In the genomic region with DNA sequence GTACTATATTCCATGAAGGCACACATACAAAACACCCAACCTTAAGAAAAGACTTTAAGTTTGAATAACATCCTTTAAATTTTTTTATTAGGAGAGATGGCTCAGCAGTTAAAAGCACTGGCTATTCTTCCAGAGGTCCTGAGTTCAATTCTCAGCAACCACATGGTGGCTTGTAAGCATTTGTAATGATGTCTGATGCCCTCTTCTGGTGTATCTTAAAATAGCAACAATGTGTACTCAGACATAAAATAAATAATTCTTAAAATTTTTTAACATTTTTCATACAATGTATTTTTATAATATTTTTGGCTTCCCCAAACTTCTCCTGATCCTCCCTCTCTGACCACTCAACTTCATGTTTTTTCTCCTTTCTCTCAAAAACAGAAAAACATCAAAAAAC, we compare ENCODE assay signal across 21 mouse cellular contexts. TPM values are rescaled to one million over a fixed set of nuclear protein-coding genes. Genes with fewer than 3 reads are reported as not detected.
DNase-seq lines count a peak whose midpoint lies in the region; ATAC-seq and TF ChIP-seq lines count a peak whose summit lies in the region.
"Had no signal": no experiment of that assay in that cellular context is flagged by ENCODE, and none has a peak within 500 bp of the region (broad histone marks: within the 10 kb centered on the region; RNA-seq: fewer than 3 reads in every experiment).

No protein-coding gene starts in this region.

- intact Hi-C loops in left cerebral cortex, adult 2 months (cut with DNase I), result no loop called here
- intact Hi-C loops in left cerebral cortex, postnatal 36 days (cut with DNase I), result no loop called here

- no peaks in the 10 kb centered on the region for H3K36me3 ChIP-seq in CH12.LX (replicated peaks in 1 of 2; ENCODE audit: control insufficient read depth in 1 of 2, insufficient read depth in 1 of 2, low read length in 1 of 2)
- no peaks in the 10 kb centered on the region for H3K36me3 ChIP-seq in heart, embryonic 10.5 days
- H3K36me3 ChIP-seq: forebrain, embryonic 15.5 days; hindbrain, embryonic 13.5 days; limb, embryonic 15.5 days; neural tube, embryonic 13.5 days had no signal

- DNase-seq in CD4-positive, CD25-positive, alpha-beta regulatory T cell, adult 2 months (ENCODE audit: low read depth, low spot score), result peak; percentile 7
- no peak for DNase-seq in left cerebral cortex, adult 2 months (ENCODE audit: extremely low spot score in 1 of 2, low spot score in 2 of 2)
- no peak for DNase-seq in left cerebral cortex, postnatal 36 days (ENCODE audit: low spot score in 2 of 2)
- DNase-seq in CH12.LX (ENCODE audit: extremely low read depth), result no peak
- DNase-seq in c-Kit-positive CD71-positive TER-119-negative erythroid progenitor cells, embryonic 14.5 days (ENCODE audit: low read depth), result peak; percentile 9
- DNase-seq in gastrocnemius, adult 8-10 months (ENCODE audit: low spot score in 2 of 2), result no peak
- no peak for DNase-seq in heart, embryonic 10.5 days (ENCODE audit: low spot score)
- DNase-seq: cerebellum, adult 2 months; gastrocnemius, postnatal 36 days; heart, postnatal 14 days; layer of hippocampus, postnatal 36 days; midbrain, embryonic 14.5 days; thymus, postnatal 36 days had no signal

- no peak overlapping the region for H3K27ac ChIP-seq in left cerebral cortex, adult 2 months
- no peak overlapping the region for H3K27ac ChIP-seq in CH12.LX (ENCODE audit: insufficient read depth, low read depth)
- H3K27ac ChIP-seq in heart, embryonic 10.5 days, result no peak overlapping the region
- H3K27ac ChIP-seq: forebrain, embryonic 15.5 days; hindbrain, embryonic 13.5 days; limb, embryonic 15.5 days; neural tube, embryonic 13.5 days had no signal

- ATAC-seq in CD4-positive, CD25-positive, alpha-beta regulatory T cell, adult 4 months, result no peak
- ATAC-seq: forebrain, embryonic 15.5 days had no signal

- no peaks in the 10 kb centered on the region for H3K9me3 ChIP-seq in CH12.LX (replicated peaks; ENCODE audit: low read length)
- no peaks in the 10 kb centered on the region for H3K9me3 ChIP-seq in heart, embryonic 10.5 days
- H3K9me3 ChIP-seq: forebrain, embryonic 15.5 days; hindbrain, embryonic 13.5 days; limb, embryonic 15.5 days; megakaryocyte, embryonic 14.5 days; neural tube, embryonic 13.5 days had no signal

- TF ChIP-seq POLR2A in CH12.LX (IDR thresholded peaks at IDR 0.05; ENCODE audit: low read depth, low read length), result no peak

- dilution Hi-C loops in CH12.LX (cut with MboI; ENCODE audit: extremely low pct_ligation_motif_present, extremely low pct_unique_long_range_greater_than_20kb, low sequenced_read_pairs), result no loop called here

- H3K4me3 ChIP-seq in left cerebral cortex, adult 2 months, result no peak overlapping the region
- H3K4me3 ChIP-seq in CH12.LX (replicated peaks in 1 of 3; ENCODE audit: low read depth in 2 of 3, low read length in 2 of 3, poor library complexity in 1 of 3), result no peak overlapping the region
- no peak overlapping the region for H3K4me3 ChIP-seq in heart, embryonic 10.5 days
- H3K4me3 ChIP-seq: forebrain, embryonic 15.5 days; hindbrain, embryonic 13.5 days; limb, embryonic 15.5 days; megakaryocyte, embryonic 14.5 days; neural tube, embryonic 13.5 days had no signal

- peak; percentile 32 for TF ChIP-seq CTCF in left cerebral cortex, adult 2 months (IDR thresholded peaks at IDR 0.05)
- peak in 1 of 2 experiments; percentile 47; a peak in 2 of 4 replicates for TF ChIP-seq CTCF in CH12.LX (conservative IDR thresholded peaks at IDR 0.05 in 1 of 2, IDR thresholded peaks at IDR 0.05 in 1 of 2; ENCODE audit: low read depth in 2 of 2, low read length in 2 of 2)

- in situ Hi-C loops in CH12.LX (cut with MboI; ENCODE audit: low pct_ligation_motif_present, low pct_unique_long_range_greater_than_20kb, low sequenced_read_pairs), result no loop called here

- H3K27me3 ChIP-seq in CH12.LX (replicated peaks), result peaks cover 74% of the 10 kb centered on the region
- no peaks in the 10 kb centered on the region for H3K27me3 ChIP-seq in heart, embryonic 10.5 days (ENCODE audit: insufficient read depth, poor library complexity, severe bottlenecking)
- H3K27me3 ChIP-seq: forebrain, embryonic 15.5 days; hindbrain, embryonic 13.5 days; limb, embryonic 15.5 days; megakaryocyte, embryonic 14.5 days; neural tube, embryonic 13.5 days had no signal

- H3K9ac ChIP-seq in CH12.LX (ENCODE audit: insufficient read depth, low read depth), result no peak overlapping the region
- H3K9ac ChIP-seq: forebrain, embryonic 15.5 days; hindbrain, embryonic 13.5 days; limb, embryonic 15.5 days; neural tube, embryonic 13.5 days had no signal

- TF ChIP-seq EP300 in CH12.LX (IDR thresholded peaks at IDR 0.05; ENCODE audit: low read length), result no peak

- H3K79me2 ChIP-seq in CH12.LX (replicated peaks; ENCODE audit: control insufficient read depth, extremely low read depth, insufficient read depth, poor library complexity, severe bottlenecking), result no peaks in the 10 kb centered on the region

- no peak overlapping the region for H3K4me2 ChIP-seq in CH12.LX (ENCODE audit: insufficient read depth, low read depth, poor library complexity, severe bottlenecking)
- H3K4me2 ChIP-seq: forebrain, embryonic 15.5 days; heart, embryonic 11.5 days; hindbrain, embryonic 13.5 days; limb, embryonic 15.5 days; neural tube, embryonic 13.5 days had no signal

- no peaks in the 10 kb centered on the region for H3K4me1 ChIP-seq in CH12.LX (ENCODE audit: control insufficient read depth in 1 of 2, insufficient read depth in 2 of 2)
- no peaks in the 10 kb centered on the region for H3K4me1 ChIP-seq in heart, embryonic 10.5 days
- H3K4me1 ChIP-seq: forebrain, embryonic 15.5 days; hindbrain, embryonic 13.5 days; limb, embryonic 15.5 days; neural tube, embryonic 13.5 days had no signal

- no peak; the same call in none of the 2 replicates for TF ChIP-seq RAD21 in CH12.LX (IDR thresholded peaks at IDR 0.05; ENCODE audit: low read depth, low read length)

TF ChIP-seq in CH12.LX, 34 proteins besides CTCF, POLR2A, EP300 and RAD21:
- TF ChIP-seq ZMIZ1 (IDR thresholded peaks at IDR 0.05; ENCODE audit: low read depth, low read length), result no peak
- TF ChIP-seq MYC (IDR thresholded peaks at IDR 0.05; ENCODE audit: low read depth, low read length), result peak; percentile 68; the same call in 1 of the 2 replicates
- no peak for TF ChIP-seq IRF4 (IDR thresholded peaks at IDR 0.05; ENCODE audit: low read depth, low read length)
- TF ChIP-seq ETS1 (conservative IDR thresholded peaks at IDR 0.05; ENCODE audit: low read depth, low read length), result no peak
- TF ChIP-seq TBP (conservative IDR thresholded peaks at IDR 0.05; ENCODE audit: low read depth, low read length), result no peak
- TF ChIP-seq GABPA (IDR thresholded peaks at IDR 0.05; ENCODE audit: insufficient replicate concordance, low read depth, low read length), result no peak

RNA-seq across cellular contexts. Expression of a gene that starts 9.4 kb away (rescaled TPM):
- under 1 TPM in 1 of 2 experiments, not detected in 1; 0.09 TPM for polyA plus RNA-seq in CD4-positive, CD25-positive, alpha-beta regulatory T cell, adult 4 months (2017; shearing (Covaris generic))
- total RNA-seq in left cerebral cortex, adult 2 months (2021), result 10 to 100 TPM; 12.7 to 14.6 TPM
- total RNA-seq in left cerebral cortex, postnatal 36 days (2021), result 10 to 100 TPM; 12.6 TPM
- not detected in 2 replicates for total RNA-seq in CH12.LX (2012; rRNA removed)
- not detected in 2 replicates for total RNA-seq in CH12.LX (2014; rRNA removed)
- polyA plus RNA-seq in CH12.LX (2012; ENCODE audit: insufficient read length, low read depth), result 0.07 TPM in 1 of 2 replicates, not detected in the other
- not detected for total RNA-seq in gastrocnemius, adult 8-10 months (2022)
- 0.10 and 0.21 TPM in 2 replicates for polyA plus RNA-seq in heart, embryonic 10.5 days (2016; fragmentation: Nextera tagmentation; extraction: Ambion mirVana)
- total RNA-seq: gastrocnemius, postnatal 36 days; heart, postnatal 14 days had no signal
- polyA plus RNA-seq: limb, embryonic 15.5 days; lung, embryonic 16.5 days had no signal

RNA-seq across cellular contexts. Expression of a gene that starts 36.2 kb away (rescaled TPM):
- 10 to 100 TPM; 25.7 to 31.9 TPM for polyA plus RNA-seq in CD4-positive, CD25-positive, alpha-beta regulatory T cell, adult 4 months (2017; shearing (Covaris generic))
- total RNA-seq in left cerebral cortex, adult 2 months (2021), result under 1 TPM in 1 of 2 experiments, not detected in 1; 0.75 TPM
- 1 to 10 TPM in 1 of 2 experiments, under 1 TPM in 1; 0.39 to 1.1 TPM for total RNA-seq in left cerebral cortex, postnatal 36 days (2021)
- total RNA-seq in CH12.LX (2012; rRNA removed) (0.21 and 0.55 TPM in 2 replicates), CH12.LX (2014; rRNA removed) (not detected in 2 replicates)
- not detected in 2 replicates for polyA plus RNA-seq in CH12.LX (2012; ENCODE audit: insufficient read length, low read depth)
- total RNA-seq in gastrocnemius, adult 8-10 months (2022), result not detected
- 19.5 and 29.4 TPM in 2 replicates for polyA plus RNA-seq in heart, embryonic 10.5 days (2016; fragmentation: Nextera tagmentation; extraction: Ambion mirVana)
- total RNA-seq: gastrocnemius, postnatal 36 days had no signal

Comparison
In these comparisons a context has a peak if more than half of its experiments do, and no peak if none do; other contexts are left out.
1. DNase-seq: peak in CD4-positive, CD25-positive, alpha-beta regulatory T cell, adult 2 months (single experiment) and c-Kit-positive CD71-positive TER-119-negative erythroid progenitor cells, embryonic 14.5 days (single experiment); none in left cerebral cortex, adult 2 months (0 of 2), left cerebral cortex, postnatal 36 days (0 of 2), CH12.LX (single experiment), gastrocnemius, adult 8-10 months (0 of 2) and heart, embryonic 10.5 days (single experiment).
2. RNA of a gene that starts 9.4 kb away (total RNA-seq): 12.7 to 14.6 TPM in left cerebral cortex, adult 2 months and 12.6 TPM in left cerebral cortex, postnatal 36 days; not detected in CH12.LX and not detected in gastrocnemius, adult 8-10 months; every median in the first group is over 10 times any median in the second.